Comparison of ENCODE assay signal across 21 mouse cellular contexts in genomic region chr12:83643116-83643515, GRCm38 (mm10). TPM values are rescaled to one million over a fixed set of nuclear protein-coding genes. Genes with fewer than 3 reads are reported as not detected.
A peak's percentile ranks its signal among the peaks of the same experiment; 100 is the strongest.
DNase-seq lines count a peak whose midpoint lies in the region; ATAC-seq and TF ChIP-seq lines count a peak whose summit lies in the region.
"Had no signal": no experiment of that assay in that cellular context is flagged by ENCODE, and none has a peak within 500 bp of the region (broad histone marks: within the 10 kb centered on the region; RNA-seq: fewer than 3 reads in every experiment).

No protein-coding gene starts in this region.

- no peak for TF ChIP-seq EP300 in ES-Bruce4 (IDR thresholded peaks at IDR 0.05; ENCODE audit: insufficient read depth, low read depth, low read length)

- H3K9ac ChIP-seq in ES-Bruce4 (ENCODE audit: low read depth, poor library complexity, severe bottlenecking), result no peak overlapping the region
- H3K9ac ChIP-seq: embryonic facial prominence, embryonic 13.5 days; embryonic facial prominence, embryonic 15.5 days; forebrain, embryonic 12.5 days had no signal

- peak; percentile 74 for DNase-seq in 3T3-L1 (ENCODE audit: low read depth, low spot score)
- peak; percentile 6 for DNase-seq in brain, adult 2 months (ENCODE audit: low read depth, low spot score)
- no peak for DNase-seq in cerebellum, adult 11-12 months
- DNase-seq: adrenal gland, postnatal 10 days; adrenal gland, postnatal 25 days; cerebellum, adult 18-20 months; cerebellum, adult 8-10 months; cerebellum, adult 9-11 months; cerebellum, postnatal 14 days; cerebellum, postnatal 36 days; embryo, embryonic 11 days had no signal

- no peaks in the 10 kb centered on the region for H3K9me3 ChIP-seq in ES-Bruce4 (replicated peaks; ENCODE audit: control insufficient read depth, insufficient read depth, low read length, poor library complexity, severe bottlenecking)
- H3K9me3 ChIP-seq: embryonic facial prominence, embryonic 13.5 days; embryonic facial prominence, embryonic 15.5 days; forebrain, embryonic 10.5 days; forebrain, embryonic 12.5 days; G1E had no signal

- TF ChIP-seq CTCF in ES-Bruce4 (IDR thresholded peaks at IDR 0.05; ENCODE audit: low read depth, low read length), result no peak

- H3K4me3 ChIP-seq in ES-Bruce4 (ENCODE audit: low read depth, low read length), result no peak overlapping the region
- H3K4me3 ChIP-seq: embryonic facial prominence, embryonic 13.5 days; embryonic facial prominence, embryonic 15.5 days; erythroblast, embryonic 14.5 days; forebrain, embryonic 10.5 days; forebrain, embryonic 12.5 days had no signal

- H3K36me3 ChIP-seq in ES-Bruce4 (ENCODE audit: control insufficient read depth, insufficient read depth, low read length, poor library complexity, severe bottlenecking), result peaks cover 72% of the 10 kb centered on the region

- no peak for ATAC-seq in activated CD4-positive, CD25-positive, alpha-beta regulatory T cell, adult 4 months
- ATAC-seq: forebrain, embryonic 14.5 days; forebrain, embryonic 16.5 days had no signal

- no peaks in the 10 kb centered on the region for H3K4me1 ChIP-seq in ES-Bruce4 (ENCODE audit: control insufficient read depth, insufficient read depth, low read length)
- H3K4me1 ChIP-seq: embryonic facial prominence, embryonic 13.5 days; embryonic facial prominence, embryonic 15.5 days; forebrain, embryonic 10.5 days; forebrain, embryonic 12.5 days had no signal

- H3K27ac ChIP-seq in ES-Bruce4 (ENCODE audit: insufficient read depth, low read length), result 0 out of 2 replicates have a peak overlapping the region, but pooled peaks have one; percentile 28
- H3K27ac ChIP-seq: embryonic facial prominence, embryonic 13.5 days; embryonic facial prominence, embryonic 15.5 days; forebrain, embryonic 10.5 days; forebrain, embryonic 12.5 days had no signal

- no peaks in the 10 kb centered on the region for H3K27me3 ChIP-seq in ES-Bruce4 (ENCODE audit: control insufficient read depth, insufficient read depth, low read length, poor library complexity, severe bottlenecking)
- H3K27me3 ChIP-seq: embryonic facial prominence, embryonic 13.5 days; embryonic facial prominence, embryonic 15.5 days; forebrain, embryonic 12.5 days had no signal

- no peak for TF ChIP-seq POLR2A in ES-Bruce4 (IDR thresholded peaks at IDR 0.05; ENCODE audit: insufficient read depth, low read length)

RNA-seq across cellular contexts. Expression of gene Rbm25, which starts 12.1 kb away (rescaled TPM):
- polyA plus RNA-seq in ES-Bruce4 (2011; ENCODE audit: insufficient read depth, insufficient read length, low read depth, missing spikeins), result 370 and 372 TPM in 2 replicates
- polyA plus RNA-seq in activated CD4-positive, CD25-positive, alpha-beta regulatory T cell, adult 4 months (2017; shearing (Covaris generic)), result 100 to 1,000 TPM; 387 to 393 TPM

RNA-seq across cellular contexts. Expression of gene Psen1, which starts 44.8 kb away (rescaled TPM):
- 49.5 and 55.4 TPM in 2 replicates for polyA plus RNA-seq in ES-Bruce4 (2011; ENCODE audit: insufficient read depth, insufficient read length, low read depth, missing spikeins)
- polyA plus RNA-seq in activated CD4-positive, CD25-positive, alpha-beta regulatory T cell, adult 4 months (2017; shearing (Covaris generic)), result 100 to 1,000 TPM in 1 of 2 experiments, 10 to 100 TPM in 1; 95.7 to 120 TPM

RNA-seq across cellular contexts. Expression of gene Zfyve1, which starts 46.1 kb away (rescaled TPM):
- 37.7 and 38.0 TPM in 2 replicates for polyA plus RNA-seq in ES-Bruce4 (2011; ENCODE audit: insufficient read depth, insufficient read length, low read depth, missing spikeins)
- polyA plus RNA-seq in activated CD4-positive, CD25-positive, alpha-beta regulatory T cell, adult 4 months (2017; shearing (Covaris generic)), result 10 to 100 TPM in 1 of 2 experiments, 1 to 10 TPM in 1; 8.1 to 12.2 TPM
